Mouse (Mus musculus) lung, embryonic 15.5 days (tissue): ENCODE data around the gene Bfsp1. TPM values are rescaled to one million over a fixed set of nuclear protein-coding genes. Genes with fewer than 3 reads are reported as not detected.

Source experiments
- polyA plus RNA-seq: library from polyadenylated mRNA; unstranded; fragments of >200 nt; fragmentation: Nextera tagmentation; extraction: Ambion mirVana; gene quantifications from 2 replicates; pipeline ENCODE4 v1.2.1, GENCODE M21; 2015

The Bfsp1 gene
- polyA plus RNA-seq, 1 experiment from 2014 or later = 2.1 TPM

Other genes with a start within 250 kb of the Bfsp1 start
- 480 and 519 TPM in 2 replicates for gene Dstn, start 52.1 kb upstream of the Bfsp1 start, polyA plus RNA-seq
- 83.1 and 86.8 TPM in 2 replicates for gene Rrbp1, start 148.1 kb upstream of the Bfsp1 start, polyA plus RNA-seq
- gene Banf2, start 169.9 kb upstream of the Bfsp1 start, polyA plus RNA-seq = not detected in 2 replicates